Mouse (Mus musculus) brain, embryonic 18.5 days (tissue): Measurements from ENCODE around the gene Slc12a5.

Source experiments
- DNase-seq: peaks from one replicate; pipeline ENCODE4 v3.0.0-alpha.2; 2012; ENCODE audit warnings: low read depth, low spot score

Gene Slc12a5

DNA sequence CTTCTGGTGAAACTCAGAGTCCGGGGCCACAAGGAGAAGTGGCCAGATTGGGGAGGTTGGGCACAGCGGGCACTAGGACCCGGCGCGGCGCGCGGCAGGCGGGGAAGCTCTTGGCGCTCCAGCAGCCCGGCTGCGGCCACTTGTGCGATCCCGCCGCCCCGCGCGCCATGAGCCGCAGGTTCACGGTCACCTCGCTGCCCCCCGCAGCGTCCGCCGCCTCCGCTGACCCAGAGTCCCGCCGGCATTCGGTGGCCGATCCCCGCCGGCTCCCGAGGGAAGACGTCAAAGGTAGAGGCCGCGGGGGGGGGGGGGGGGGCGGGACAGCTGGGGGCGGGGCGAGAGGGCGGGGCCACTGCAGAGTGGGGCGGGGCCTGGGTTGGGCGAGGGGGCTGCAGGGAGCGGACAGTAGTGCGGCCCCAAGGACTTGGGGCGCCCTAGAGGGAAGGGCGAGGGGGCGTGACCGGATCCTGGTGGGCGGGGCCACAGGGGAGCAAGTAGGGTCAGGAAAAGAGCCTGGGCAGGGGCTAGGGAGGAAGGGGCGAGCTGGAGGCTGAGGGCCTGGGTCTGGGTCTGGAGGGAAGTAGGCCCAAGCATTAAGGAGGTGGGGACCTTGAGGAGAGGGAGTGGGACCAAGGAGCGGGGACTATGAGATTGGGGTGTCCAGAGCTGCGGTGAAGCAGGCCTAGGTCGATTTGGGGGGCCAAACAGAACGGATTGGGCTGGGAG lies at the start of gene Slc12a5:
Gene Slc12a5 (plus strand): TSS at position 87 of the 726 bp plus-strand sequence.
- no peak for DNase-seq

DNA sequence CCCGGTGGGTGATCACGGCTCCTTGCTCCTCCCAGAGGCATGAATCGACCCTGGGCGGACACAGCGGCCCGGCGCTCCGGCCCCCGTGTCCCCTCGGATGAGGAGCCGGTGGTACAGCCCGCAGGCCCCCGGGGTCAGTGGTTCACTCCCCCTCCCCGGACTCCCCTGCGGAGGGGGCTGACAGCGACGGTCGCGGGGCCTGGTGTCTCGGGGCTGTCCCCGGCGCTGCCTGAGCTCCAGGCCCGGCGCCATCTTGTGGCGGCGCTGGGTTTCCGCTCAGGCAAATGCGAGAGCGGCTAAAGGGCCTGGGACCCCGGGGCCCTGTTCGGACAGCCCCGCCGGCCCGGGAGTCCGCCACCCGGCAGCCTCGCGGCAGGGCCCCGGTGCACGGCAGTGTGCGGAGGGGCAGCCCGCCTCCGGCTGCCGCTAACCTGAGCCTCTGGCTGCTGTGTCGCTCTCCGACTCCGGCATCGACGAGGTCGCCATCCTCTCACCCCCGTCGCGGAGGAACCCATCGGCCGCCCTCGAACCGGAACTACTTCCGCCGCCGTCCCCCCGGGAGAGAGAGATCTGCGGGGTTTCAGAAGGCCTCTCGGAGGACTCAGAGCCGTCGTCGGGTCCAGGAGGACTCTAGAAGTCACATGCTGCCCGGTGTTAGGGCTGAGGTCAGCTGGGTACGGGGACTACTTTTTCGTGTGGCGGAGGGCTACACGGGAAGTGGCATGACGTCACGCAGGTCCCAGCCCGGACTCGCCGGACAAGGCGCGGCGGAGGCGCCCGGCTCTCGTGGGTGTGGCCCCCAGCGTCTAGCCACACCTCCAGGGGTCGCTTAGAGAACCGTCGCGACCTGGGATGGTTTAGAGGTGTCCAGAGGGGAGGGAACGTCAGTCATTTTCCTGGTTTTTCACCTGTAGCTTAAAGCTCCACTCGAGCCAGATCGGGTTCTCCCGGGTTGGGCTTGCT lies 49.2 kb upstream of the Slc12a5 start, which contains the start of gene Zfp335:
Gene Zfp335 (minus strand): TSS at position 672 of the 963 bp plus-strand sequence.
- DNase-seq = peak; percentile 88

DNA sequence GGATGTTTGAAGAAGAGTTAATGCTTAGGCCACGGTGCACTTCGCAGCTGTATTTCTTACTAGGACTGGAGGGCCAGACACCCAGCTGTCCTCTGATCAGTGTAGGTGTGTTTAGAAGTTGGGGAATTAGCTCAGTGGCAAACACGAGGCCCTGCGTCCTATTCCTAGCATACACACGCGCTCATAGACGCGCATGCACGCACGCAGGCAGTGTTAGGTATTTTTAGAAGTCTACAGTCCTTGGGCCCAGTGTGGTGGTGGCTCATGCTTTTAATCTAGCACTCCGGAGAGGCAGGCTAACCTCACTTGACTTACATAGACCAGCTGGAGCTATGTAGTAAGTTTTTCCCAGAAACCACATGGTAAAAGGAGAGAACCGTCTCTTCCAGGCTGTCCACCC lies 48.5 kb upstream of the Slc12a5 start:
- DNase-seq = peak; percentile 12

DNA sequence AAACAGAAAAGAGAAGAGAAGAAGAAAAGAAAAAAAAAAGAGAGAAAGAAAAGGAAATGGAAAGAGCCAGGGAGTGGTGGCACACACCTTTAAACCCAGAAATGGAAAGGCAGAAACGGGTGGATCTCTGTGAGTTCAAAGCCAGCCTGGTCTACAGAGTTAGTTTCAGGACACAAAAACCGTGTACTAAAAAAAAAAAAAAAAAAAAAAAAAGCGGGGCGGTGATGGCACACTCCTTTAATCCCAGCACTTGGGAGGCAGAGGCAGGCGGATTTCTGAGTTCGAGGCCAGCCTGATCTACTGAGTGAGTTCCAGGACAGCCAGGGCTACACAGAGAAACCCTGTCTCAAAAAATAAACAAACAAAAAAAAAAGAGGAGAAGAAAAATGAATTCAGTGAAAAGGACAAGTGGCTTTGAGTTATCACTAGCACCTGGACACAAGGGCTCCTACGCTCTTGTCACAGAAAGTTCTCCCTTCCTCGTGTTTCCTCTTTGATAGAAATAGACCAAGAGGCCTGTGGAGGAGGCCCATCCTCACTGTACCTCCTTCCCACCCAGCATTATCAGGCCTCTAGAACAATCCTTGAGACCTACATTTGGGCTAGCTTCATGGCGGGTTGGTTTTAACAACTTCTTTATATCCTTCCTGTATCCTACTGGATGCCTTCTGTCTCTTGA lies 47.7 kb upstream of the Slc12a5 start:
- no peak for DNase-seq

DNA sequence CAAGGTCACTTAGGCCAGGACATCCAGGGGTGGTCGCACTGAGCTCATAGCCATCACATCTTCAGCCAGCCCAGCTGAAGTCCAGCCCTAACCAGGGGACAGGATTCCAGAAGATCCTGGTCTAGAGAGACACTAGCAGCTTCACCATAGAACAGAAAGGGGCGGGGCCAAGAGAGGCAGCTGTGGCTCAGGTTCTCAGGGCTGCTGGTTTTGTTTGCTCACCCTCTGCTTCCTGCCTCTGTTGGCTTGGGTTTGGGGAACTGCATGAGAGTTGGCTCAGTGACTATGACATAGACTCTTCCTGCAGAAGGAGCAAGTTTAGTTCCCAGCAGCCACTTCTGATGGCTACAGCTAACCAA lies 47.2 kb upstream of the Slc12a5 start:
- DNase-seq = no peak

DNA sequence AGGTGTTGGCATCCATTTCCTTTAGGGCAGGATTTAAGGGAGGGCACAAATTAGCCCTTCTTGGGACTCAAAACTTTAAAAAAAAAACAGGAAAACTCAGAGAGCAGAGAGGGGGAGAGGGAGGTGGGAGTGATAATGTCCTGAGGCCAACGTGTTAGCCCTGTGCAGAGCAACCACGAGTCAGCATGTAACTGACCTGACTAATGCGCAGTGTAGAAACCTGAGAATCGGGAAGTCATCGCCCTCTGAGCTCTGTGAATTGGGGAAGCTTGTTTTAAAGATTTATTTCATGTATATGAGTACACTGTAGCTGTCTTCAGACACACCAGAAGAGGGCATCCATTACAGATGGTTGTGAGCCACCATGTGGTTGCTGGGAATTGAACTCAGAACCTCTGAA lies 43.8 kb upstream of the Slc12a5 start:
- DNase-seq = no peak

DNA sequence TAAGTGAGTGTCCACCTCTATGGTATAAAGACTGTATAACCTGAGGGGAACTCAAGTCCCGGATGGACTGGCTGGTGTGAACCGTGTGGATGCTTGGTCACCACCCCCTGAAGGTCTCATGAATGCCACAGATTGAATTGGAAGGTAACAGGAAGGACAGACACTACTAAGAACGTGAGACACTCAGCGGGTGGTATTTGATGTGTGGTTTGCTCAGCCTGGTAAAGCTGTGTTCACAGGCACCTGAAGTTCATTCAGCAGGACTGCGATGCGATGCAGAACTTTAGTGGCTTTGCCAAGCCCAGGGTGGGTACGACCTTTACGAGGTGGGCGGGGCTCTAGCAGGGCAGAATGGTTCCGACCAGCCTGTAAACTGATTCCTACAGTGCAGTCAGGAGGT lies 43.2 kb upstream of the Slc12a5 start:
- no peak for DNase-seq

DNA sequence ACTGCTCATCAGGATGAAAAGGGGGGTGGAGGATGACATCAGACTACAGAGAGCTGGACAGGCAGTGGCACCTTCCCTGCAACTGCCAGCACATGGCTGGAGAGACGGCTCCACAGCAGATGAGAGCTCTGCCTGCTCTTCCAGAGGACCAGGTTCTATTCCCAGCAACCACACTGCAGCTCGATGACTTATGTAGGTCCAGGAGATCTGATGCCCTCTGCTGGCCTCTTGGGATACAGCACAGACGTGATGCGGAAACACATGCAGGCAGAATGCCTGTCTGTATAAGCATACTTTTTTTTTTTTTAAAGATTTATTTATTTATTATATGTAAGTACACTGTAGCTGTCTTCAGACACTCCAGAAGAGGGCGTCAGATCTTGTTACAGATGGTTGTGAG lies 42.3 kb upstream of the Slc12a5 start:
- DNase-seq = no peak

DNA sequence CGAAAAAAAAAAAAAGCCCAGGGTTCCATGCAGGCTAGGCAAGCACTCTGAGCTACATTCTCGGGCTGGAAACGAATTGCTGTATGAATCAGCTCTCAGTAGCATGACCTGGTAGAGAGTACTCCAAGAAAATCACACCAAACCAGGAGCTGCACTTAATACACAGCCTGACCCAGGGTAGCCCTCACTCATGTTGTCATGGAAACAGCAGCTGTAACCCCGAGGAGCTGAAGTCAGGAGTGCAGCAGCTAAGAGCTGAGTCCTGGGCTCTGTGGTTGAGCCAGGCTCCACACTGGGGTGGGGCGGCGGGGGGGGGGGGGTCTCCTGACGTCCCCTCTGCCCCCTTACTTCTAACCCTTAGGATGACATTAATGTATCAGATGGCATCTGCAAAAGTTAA lies 38.6 kb upstream of the Slc12a5 start:
- DNase-seq = no peak

DNA sequence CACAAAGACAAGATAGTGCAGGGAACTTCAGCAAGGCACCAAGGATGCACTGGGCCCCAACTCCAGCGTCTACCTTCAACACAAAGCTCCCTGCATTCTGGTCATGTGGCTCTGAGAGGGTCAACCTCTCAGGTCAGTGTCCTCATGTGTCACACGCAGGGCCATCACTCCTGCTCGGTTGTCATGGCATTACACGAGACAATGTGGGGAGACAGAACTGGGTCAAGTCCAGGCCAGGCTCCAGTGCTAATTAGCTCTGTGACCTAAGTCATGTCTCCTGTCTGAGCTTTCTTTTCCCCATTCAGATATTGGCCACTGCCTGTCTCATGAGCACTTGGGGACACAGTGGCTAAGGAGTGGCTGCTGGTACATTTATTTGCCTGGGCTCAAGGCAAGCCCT lies 37.3 kb upstream of the Slc12a5 start:
- DNase-seq = no peak

DNA sequence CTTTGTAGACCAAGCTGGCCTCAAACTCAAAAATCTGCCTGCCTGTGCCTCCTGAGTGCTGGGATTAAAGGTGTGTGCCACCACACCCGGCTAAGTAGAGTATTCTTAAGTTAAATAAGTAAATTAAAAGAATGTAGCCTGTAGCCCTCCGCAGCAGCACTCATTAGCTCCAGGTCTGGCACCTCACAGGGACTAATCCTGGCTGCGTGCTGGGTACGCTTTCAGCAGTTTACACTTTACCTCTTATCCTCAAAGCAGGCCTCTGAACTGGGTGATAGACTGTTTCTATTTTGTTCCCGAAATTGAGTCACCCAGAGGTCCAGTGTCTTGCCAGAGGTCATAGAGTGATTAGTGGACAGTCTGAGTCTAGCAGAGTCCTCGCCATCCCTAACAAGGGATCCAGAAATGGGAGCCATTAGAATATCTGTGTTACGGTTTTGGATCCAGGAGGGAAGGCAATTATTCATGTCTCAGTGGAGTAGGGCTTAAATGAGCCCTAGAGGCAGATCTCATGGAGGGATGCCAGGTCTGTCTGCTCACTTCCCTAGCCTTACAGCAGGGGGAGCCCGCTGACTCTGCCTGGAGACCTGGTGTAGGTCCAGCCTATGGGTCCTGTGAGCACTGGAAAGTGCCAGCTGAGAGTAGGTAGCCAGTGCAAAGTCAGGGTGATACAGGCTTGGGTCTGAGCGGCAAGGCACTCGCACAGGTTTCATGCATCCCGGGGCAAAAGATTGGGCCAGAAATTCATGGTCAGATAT lies 36.3 kb upstream of the Slc12a5 start:
- DNase-seq = no peak

DNA sequence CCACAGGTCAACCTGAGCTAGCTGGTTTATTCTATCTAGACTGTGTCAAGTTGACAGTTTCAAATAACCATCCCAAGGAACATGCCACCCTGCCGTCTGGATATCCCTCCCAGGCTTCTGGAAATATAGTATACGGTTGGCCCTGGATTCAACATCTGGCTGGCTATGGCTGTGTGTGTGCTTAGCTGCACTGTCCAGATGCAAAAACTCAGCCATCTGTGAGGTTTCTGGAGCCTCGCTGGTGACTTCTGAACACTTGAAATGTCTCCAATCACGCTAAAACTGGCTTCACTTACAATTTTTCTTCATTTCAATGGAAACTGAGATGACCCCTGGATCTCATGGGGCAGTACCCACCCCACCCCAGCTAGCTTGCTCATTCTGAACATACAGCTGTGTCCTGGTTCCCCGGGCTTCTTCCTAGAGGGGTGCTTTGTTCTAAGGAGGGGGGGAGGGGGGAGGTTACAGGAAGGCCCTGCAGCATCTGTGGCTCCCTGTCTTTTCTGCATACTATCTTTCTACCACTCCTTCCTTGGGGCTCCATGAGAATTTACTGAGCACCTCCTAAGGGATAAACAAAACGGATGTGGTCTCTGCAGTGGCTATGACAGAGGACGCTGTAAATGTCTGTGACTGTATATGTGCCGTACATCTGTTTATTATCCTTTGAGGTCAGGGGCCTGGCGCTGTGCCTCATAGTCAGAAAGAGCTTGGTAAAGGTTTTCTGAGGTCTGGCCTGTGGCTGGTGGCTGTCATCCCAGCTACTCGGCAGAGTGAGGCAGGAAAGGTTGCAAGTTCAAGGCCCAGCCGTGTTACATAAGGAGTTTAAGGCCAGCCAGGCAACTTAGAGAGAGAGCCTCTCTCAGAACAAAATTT lies 29.7 kb upstream of the Slc12a5 start:
- no peak for DNase-seq

DNA sequence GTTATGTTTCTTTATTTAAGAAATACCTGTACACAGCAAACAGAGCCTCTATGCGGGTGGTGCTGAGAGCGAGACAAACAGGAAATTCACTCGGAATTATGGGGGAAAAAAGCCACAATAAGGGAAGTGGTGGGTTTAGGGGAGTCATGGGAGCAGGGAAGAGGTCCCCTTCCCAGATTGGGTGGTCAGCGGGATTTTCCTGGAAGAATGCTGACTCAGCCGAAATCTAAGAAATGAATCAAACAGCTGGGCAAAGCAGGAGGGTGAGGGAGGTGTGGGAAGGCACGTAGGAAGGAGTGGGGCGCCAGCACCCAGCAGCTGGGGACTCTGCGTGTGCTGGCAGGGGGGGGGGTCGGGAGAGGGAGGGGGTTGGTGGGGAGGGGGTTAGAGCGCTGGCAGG lies 27.1 kb upstream of the Slc12a5 start:
- DNase-seq = no peak

DNA sequence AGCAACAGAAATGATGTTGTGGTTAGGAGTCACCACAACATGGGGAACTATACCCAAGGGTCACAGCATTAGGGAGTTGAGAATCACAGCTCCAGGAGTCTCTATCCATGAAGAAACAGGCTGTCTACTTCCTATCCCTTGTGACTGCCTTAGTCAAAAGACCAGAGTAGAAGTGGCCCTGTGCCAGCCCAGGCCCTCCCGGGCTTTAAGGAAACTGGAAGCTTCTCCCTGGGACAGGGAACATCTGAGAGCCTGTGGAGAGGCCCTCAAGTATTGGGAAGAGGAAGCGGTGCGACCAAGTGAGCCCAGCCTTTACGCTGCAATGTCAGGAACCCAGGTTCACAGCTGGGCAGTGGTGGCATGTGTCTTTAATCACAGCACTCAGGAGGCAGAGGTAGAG lies 24.6 kb upstream of the Slc12a5 start:
- DNase-seq = no peak

DNA sequence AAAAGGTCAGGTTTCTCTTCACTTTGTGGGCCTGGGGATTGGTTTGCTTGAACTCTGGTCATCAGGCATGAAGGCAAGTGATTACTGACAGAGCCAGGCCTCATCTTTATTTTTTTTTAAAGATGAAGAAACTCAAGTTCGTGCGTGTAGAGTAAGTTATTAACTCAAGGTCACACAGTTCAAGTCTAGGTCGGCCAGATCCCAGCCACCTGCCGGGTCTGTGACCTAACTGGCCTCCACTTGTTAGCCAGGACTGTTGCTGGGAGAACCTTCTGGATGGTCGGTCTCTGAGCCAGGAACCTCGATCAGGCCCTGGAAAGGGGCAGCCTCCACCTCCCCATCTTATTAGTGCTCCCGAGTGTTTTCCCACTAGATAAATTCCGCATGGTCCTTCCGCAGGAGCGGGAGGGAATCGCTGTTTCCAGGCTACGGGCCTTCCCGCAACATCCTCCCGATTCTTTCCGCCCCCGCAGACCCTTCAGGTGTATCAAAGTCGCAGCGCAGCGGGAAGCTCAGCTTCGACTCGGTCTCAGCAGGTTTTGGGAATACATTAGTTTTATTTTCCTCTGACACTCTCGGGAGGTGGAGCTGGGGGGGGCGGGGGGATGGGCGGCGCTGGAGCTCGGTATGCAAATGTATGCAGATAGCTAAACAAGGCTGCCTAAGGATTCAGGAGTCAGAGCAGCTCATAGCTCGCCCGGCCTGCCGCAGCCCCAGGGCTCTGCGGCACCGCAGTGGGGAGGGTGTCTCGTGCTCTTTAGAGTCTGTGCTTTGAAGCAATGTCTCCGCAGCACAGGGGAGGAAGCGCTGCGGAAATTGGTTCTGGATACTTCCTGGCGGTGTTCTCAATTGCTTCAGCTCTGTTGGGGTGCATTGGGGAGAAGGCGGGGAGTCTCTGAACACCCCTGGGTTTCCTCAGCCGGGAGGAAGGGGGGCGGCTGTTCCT lies 22.2 kb upstream of the Slc12a5 start:
- DNase-seq = no peak

DNA sequence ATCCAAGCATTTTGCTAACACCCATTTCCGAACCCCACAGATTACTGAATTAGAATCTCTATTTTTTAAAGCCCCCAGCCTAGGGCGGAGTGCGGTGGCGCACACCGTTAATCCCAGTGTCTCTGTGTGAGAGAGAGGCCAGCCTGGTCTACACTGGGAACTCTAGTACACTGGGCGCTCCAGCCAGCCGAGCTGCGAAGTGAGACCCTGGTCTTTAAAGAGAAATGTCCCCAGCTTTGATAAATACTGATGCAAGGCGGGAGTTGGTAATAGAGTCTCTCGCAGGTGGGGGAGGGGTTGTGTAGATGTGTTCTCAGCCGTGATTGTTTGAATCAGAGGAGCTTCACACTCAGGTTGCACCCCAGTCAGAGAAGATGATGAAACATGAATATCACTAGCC lies 21.5 kb upstream of the Slc12a5 start:
- DNase-seq = no peak

DNA sequence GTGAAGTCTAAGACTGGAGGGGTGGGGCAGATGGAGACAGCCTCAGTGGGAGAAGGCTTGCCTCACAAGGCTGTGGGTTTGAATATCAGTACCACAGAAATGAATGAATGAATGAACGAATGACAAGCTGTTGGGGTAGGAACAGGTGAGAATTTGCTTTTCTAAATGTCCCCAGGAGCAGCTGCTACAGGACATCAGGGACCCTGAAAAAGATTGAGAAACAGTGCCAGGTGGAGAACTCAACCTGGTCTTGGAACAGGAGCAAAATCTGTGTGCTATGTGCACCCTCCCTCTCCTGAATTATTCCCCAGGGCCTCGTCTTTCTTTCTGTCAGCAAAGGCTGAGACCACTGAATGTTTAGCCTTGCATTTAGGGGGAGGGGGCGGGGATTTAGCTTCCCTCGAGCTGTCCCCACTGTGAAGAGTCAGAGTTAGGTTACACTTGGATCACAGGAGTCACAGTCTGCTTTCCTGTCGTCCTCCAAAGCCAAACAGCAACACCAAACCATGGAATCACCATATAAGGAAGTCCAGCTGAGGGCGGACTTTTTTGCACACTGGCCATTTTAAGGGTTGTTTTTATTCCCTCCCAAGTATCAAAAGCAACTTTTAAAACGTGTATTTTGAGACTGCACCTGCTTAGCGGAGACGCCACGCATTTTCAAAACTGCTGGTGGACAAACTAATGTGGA lies 20.3 kb upstream of the Slc12a5 start, which contains the start of gene Mmp9:
Gene Mmp9 (plus strand): TSS at position 641 of the 691 bp plus-strand sequence.
- DNase-seq = no peak

DNA sequence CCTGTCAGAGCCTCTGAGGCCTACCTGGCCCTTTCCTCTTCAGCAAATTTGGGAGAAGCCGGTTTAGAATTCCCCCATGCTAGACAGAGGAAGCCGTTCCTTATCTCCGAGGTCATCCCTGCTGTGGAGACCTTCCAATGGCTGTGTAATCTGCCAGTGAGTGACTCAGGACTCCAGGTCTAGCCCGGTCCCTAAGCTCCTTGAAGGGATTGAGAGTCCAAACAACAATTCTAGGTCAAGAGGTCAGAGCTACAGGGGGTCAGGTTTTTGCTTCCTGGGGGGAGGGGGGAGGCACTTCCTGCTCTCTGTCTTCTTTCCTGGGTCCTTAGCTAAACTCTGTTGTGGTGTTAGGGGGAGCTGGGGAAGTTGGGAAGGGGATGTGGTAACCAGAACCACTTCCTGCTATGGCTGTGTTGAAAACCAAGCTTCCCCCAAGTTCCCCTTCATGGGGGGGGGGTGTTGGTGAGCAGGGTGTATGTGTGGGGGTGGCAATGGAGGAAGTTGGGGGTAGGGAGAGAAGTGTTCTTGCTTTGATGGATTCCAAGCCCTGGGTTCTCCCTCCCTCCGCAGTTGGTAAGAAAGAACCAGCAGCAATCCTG lies 17.8 kb upstream of the Slc12a5 start:
- no peak for DNase-seq
